Mouse (Mus musculus) gastrocnemius, postnatal 36 days (tissue): Measurements from ENCODE around the gene Ankdd1a. TPM values are rescaled to one million over a fixed set of nuclear protein-coding genes. Genes with fewer than 3 reads are reported as not detected.

Experiments used
- DNase-seq, 2 experiments: peaks; one replicate each; pipeline ENCODE4 v3.0.0; 2022
- intact Hi-C: fragments of 180-260 bp; cut with DNase I; formaldehyde crosslinking; loops from one replicate; pipeline ENCODE4 v1.15.1; 2025
- total RNA-seq, 2 experiments: library from RNA; stranded (reverse); gene quantifications; 2 replicates each; pipeline ENCODE4 v1.2.3; 2021

Gene Ankdd1a
- total RNA-seq, 2 experiments from 2014 or later: not detected

DNA sequence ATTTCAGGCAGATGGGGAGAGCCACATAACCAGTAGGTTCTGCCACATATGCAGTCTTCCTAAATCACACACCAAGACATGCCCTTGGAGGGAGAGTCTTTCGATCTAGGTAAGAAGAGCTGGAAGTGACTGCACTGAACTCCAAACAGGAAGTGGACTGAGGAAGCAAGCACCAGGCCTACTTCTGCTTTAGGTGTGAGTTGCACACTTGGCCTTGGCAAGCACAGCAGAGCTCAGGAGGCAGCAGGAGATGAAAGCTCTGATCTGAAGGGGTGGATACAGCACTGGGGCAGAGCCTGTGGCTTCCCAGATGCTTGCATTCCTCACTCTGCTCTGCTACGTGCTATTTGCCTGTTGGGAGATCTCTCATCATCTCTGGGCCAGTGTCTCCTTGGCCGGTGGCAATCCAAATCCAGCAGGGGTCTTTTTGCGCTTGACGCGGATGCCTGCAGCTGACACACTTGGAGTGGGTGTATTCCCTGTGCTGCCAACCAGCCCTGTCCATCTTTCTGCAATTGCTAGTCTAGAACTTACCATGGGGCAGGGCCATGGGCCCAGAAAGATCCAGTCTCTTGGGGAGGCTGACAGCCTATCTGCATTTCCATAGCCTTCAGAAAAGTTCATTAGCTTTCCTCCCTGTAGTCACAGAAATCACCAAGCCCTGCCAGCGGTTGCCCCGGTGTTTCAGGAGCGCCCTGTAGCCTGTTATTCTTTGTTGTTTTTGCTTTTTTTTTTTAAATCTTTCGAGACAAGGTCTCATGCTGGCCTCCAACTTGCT lies 25.8 kb upstream of the Ankdd1a start:
- intact Hi-C loops: no loop called here
- no peak for DNase-seq

DNA sequence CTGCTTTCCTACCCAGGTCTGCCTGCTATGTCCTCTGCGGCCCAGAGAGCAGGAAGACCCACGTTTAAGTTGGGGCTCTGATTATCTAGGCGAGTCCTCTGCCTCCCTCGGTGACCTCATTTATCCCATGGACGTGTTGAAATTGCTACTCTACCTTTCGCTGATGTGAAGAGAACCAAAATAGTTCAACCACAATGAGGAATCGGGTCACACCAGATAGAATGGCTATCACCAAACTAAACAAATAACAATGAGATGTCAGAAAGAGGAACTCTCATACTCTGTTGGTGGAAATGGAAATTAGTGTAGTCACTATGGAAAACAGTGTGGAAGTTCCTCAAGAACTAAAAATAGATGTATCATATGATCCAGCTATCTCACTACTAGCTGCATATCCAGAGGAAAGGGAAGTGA lies 22.1 kb upstream of the Ankdd1a start:
- intact Hi-C loops: no loop called here
- no peak for DNase-seq

GRCm38 (mm10) chr9:65541126-65542068 lies 21.4 kb upstream of the Ankdd1a start:
- intact Hi-C loops: no loop called here
- DNase-seq: peak; percentile 21 to 46

- DNase-seq: no peak
- intact Hi-C loops: no loop called here
Measured at GRCm38 (mm10) chr9:65539697-65540096, 19.7 kb upstream of the Ankdd1a start.

- DNase-seq: no peak
- intact Hi-C loops: no loop called here
Measured at GRCm38 (mm10) chr9:65537901-65538630, 18.1 kb upstream of the Ankdd1a start.

- intact Hi-C loops: no loop called here
- DNase-seq: no peak
Measured at GRCm38 (mm10) chr9:65536491-65536890, 16.5 kb upstream of the Ankdd1a start.

DNA sequence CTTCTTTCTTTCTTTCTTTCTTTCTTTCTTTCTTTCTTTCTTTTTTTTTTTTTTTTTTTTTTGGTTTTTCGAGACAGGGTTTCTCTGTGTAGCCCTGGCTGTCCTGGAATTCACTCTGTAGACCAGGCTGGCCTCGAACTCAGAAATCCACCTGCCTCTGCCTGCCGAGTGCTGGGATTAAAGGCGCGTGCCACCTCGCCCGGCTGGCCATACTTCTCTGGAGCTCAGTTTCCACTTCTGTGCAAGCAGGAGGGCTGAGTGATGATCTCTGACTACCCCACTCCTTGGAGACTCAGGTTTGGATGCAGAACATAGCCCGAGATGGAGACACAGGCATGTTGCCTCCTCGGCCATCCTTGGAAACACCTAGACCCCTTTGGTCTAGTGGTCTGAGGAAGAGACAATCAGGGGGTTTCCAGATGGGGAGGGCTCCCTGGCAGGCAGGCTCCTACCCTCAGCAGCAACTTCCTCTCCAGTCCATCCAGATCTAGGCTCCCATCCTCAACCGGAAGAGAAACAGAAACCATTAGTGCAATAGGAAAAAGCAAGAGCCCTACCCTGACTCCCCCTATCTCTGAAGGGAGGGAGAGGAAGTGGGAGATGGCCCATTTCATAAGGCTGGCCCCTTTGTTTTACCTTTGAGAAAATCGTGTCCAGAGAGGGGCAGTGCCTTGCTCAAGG lies 15.9 kb upstream of the Ankdd1a start:
- intact Hi-C loops: no loop called here

GRCm38 (mm10) chr9:65535191-65535722 lies 15.3 kb upstream of the Ankdd1a start:
- intact Hi-C loops: no loop called here
- DNase-seq: no peak

More for the DNA sequence above, 15.9 kb upstream of the Ankdd1a start:
- no peak for DNase-seq

- DNase-seq: no peak
- intact Hi-C loops: no loop called here
Measured at GRCm38 (mm10) chr9:65534111-65534510, 14.1 kb upstream of the Ankdd1a start.

DNA sequence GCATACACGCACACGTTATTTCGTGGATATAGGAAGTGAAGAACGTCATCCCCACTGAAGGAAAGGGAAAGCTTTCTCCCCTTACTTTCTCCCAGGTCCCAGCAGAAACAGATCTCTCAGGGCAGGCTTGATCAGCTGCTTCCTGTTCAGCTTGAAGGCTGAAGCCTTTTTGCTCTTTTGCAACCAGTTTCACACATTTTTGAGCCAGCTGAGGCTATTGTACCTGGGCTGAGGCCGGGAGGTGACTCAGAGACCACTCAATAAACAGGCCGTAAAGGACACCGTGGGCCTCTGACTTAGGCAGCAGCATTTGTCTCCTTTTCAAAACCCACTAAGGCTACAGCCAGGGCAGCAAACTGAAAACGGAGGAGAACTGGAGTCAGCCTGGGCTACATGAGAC lies 13.0 kb upstream of the Ankdd1a start:
- no peak for DNase-seq
- intact Hi-C loops: no loop called here

DNA sequence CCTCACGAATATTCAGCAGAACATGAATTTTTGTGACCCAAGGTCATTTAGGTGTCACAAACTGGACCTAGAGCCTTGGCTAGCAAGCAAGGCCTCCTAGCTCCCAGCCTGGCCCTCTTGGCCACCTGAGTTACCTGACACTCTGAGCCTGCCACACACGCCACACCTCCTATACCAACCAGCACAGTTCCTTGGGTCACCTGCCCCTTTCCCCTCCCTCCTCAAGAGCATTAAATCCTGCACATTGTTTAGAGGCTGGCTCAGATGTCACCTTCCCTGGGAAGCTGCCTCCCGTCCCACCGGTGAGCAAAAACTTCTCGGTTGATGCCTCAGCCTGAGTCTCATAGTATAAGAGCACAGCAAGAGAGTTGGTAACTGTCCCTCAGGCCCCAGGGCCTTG lies 11.3 kb upstream of the Ankdd1a start:
- no peak for DNase-seq
- intact Hi-C loops: no loop called here

DNA sequence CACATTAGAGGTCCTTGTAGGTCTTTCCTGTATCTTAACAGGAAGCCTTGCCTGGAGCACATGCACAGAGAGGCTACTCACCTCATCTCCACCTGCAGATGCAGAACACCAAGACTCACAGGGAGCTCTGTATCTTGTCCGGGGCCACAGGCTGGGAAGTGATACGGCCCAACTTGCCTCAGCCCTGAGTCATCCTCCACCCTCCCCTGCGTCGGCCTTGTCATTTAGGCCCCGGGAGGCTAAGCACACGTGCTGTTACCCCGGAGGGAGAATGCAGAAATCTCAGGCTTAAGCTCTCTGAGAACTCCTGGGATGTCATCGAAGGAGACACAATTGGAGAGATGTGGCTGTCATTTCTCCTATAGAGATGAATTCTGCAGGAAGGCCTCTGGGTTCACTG lies 9.7 kb upstream of the Ankdd1a start:
- DNase-seq: no peak
- intact Hi-C loops: no loop called here

GRCm38 (mm10) chr9:65528417-65529038 lies 8.5 kb upstream of the Ankdd1a start:
- intact Hi-C loops: no loop called here
- DNase-seq: no peak

DNA sequence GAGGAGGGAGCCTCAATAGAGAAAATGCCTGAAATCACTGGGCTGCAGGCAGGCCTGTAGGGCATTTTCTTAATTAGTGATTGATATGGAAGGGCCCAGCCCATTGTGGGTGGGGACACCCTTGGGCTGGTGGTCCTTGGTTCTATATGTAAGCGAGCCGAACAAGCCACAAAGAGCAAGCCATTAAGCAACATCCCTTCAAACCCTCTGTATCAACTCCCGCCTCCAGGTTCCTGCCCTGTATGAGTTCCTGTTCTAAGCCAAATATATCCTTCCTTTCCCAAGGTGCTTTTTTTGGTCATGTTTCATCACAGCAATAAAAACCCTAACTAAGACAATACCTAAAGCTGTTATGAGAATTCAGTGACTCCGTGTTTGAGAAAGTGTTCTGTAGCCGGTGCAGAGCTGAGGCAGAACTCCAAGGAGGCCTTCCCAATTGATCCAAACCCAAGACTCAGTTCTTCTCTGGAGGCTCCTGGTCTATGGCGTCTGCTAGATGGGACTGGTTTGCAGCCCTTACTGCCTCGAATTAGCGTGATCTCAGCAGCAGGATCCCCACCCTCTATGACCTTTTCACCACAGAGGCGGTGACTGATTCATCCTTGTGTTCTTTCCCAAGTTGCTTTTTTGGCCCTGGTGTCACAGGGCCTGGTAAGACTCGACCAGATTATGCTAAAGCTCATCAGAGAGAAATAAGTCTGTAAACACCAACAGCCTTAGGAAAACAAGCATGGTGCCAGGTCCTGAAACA lies 5.6 kb upstream of the Ankdd1a start:
- no peak for DNase-seq
- intact Hi-C loops: no loop called here

DNA sequence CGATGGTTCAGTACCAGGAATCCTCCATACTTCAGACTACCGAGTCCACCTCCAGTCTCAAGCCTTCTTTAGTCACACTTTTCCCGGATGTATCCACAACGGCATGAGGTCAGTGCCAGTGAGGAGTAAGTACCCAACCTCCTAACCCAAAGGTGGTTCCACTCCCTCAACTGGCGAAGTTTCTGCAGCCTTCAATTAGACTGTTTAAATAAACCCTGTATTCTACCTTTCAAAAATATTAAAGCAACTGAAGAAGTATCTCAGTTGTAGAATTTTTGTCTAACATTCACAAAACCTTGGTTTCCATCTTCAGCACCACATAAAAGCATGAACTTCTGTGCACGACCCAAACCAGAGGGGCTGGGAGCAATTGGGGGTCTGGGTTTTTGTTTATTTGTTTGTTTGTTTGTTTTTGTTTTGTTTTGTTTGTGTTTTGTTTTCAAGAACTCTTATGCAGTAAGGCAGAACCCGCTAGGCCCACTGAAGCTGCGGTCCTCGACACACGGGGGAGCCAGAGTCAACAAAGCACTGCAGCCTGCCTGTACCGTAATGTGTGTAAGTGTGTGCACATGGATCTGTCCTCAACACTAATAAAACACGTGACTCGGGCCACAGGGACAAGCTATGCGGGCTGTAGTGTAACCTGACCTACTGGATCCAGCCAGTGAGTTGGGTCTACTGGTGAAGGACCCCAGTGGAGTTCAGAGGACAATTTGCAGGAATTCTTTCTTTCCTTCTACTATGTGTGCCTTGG lies 3.8 kb upstream of the Ankdd1a start:
- intact Hi-C loops: loop anchor here (1.0 to 5.0 kb wide), 2 partner anchors 58 to 139 kb away; no protein-coding TSS in a partner anchor
- peak; percentile 71 to 83 for DNase-seq

GRCm38 (mm10) chr9:65520505-65520876 lies 498 bp upstream of the Ankdd1a start:
- intact Hi-C loops: loop anchor here (5.0 kb wide), 1 partner anchor 142 kb away; no protein-coding TSS in a partner anchor

DNA sequence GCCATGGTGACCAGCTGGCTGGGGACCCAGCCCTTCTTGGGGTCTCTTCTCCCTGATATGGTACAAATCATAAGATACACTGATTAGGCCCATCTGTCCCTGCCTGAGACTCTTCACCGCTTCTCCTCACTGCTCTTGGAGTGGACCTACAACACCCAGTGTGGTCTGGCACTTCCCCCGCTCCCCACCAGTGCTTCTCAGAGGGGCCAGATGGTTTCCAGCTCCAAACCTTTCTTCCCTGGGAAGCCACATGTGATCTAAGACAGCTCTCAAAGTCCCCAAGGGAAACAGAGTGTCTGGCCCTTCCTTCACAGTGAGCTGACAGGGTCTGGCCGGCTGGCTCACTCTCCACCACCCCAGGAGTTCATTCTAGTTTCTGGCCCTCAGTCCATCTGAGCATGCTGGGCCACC lies 5.1 kb downstream of the Ankdd1a start:
- no peak for DNase-seq
- intact Hi-C loops: no loop called here

More at GRCm38 (mm10) chr9:65520505-65520876, 498 bp upstream of the Ankdd1a start:
- DNase-seq: no peak

GRCm38 (mm10) chr9:65514431-65514830 lies 5.6 kb downstream of the Ankdd1a start:
- no peak for DNase-seq
- intact Hi-C loops: no loop called here
